Mouse (Mus musculus): ENCODE measurements around the gene Sgf29. TPM values are rescaled to one million over a fixed set of nuclear protein-coding genes. Genes with fewer than 3 reads are reported as not detected.

Gene Sgf29
- polyA plus RNA-seq, 1 experiment = 54.0 TPM

DNA sequence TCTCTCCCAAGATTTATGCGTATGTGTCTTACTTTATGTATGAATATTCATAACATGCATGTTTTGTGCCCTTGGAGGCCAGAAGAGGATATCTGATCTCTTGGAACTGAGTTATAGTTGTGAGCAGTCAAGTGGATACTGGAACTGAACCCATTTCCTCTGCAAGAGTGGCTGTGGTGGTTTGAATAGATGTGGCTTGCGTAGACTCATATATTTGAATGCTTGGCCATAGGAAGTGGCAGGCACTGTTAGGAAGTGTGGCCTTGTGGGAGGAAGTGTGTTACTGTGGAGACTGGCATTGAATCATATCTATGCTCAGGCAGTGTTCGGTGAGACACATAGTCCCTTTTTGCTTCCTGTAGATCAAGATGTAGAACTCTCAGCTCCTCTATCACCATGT lies 6.6 kb downstream of the Sgf29 start:
- Histone ChIP-seq H3K9ac (ENCODE audit: low read depth, poor library complexity, severe bottlenecking) (no peak overlapping the region), H3K27me3 (ENCODE audit: control insufficient read depth, insufficient read depth, low read length, poor library complexity, severe bottlenecking) (no peaks in the 10 kb centered on the region), H3K27ac (ENCODE audit: insufficient read depth, low read length) (no peak overlapping the region), H3K4me1 (ENCODE audit: control insufficient read depth, insufficient read depth, low read length) (no peaks in the 10 kb centered on the region), H3K36me3 (ENCODE audit: control insufficient read depth, insufficient read depth, low read length, poor library complexity, severe bottlenecking) (no peaks in the 10 kb centered on the region), H3K9me3 (replicated peaks; ENCODE audit: control insufficient read depth, insufficient read depth, low read length, poor library complexity, severe bottlenecking) (no peaks in the 10 kb centered on the region), H3K4me3 (ENCODE audit: low read depth, low read length) (no peak overlapping the region)
- TF ChIP-seq POLR2A (IDR thresholded peaks at IDR 0.05; ENCODE audit: insufficient read depth, low read length) = no peak
- no peak for TF ChIP-seq CTCF (IDR thresholded peaks at IDR 0.05; ENCODE audit: low read depth, low read length)
- no peak for TF ChIP-seq EP300 (IDR thresholded peaks at IDR 0.05; ENCODE audit: insufficient read depth, low read depth, low read length)

DNA sequence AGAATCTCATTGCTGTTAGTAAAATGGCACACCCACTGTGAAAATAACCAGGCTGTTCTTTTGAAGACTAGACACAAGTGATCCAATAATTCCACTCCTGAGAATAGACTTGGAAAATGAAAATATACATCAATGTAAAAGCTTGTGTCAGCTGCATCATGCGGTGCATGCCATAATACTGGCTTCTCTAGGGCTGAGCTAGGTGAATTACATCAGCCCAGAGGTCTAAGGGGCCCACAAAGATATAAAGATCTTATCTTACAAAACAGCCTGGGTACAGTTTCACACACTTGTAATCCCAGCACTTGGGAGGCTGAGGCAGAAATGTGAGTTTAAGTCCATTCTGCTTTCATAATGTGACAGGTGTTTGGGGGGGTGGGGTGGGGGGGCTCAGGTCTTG lies 8.4 kb downstream of the Sgf29 start:
- no peaks in the 10 kb centered on the region for H3K27me3 ChIP-seq (ENCODE audit: control insufficient read depth, insufficient read depth, low read length, poor library complexity, severe bottlenecking)
- H3K9ac ChIP-seq (ENCODE audit: low read depth, poor library complexity, severe bottlenecking) = no peak overlapping the region
- H3K4me3 ChIP-seq (ENCODE audit: low read depth, low read length) = no peak overlapping the region
- H3K9me3 ChIP-seq (replicated peaks; ENCODE audit: control insufficient read depth, insufficient read depth, low read length, poor library complexity, severe bottlenecking) = no peaks in the 10 kb centered on the region
- no peaks in the 10 kb centered on the region for H3K36me3 ChIP-seq (ENCODE audit: control insufficient read depth, insufficient read depth, low read length, poor library complexity, severe bottlenecking)
- TF ChIP-seq EP300 (IDR thresholded peaks at IDR 0.05; ENCODE audit: insufficient read depth, low read depth, low read length) (no peak), CTCF (IDR thresholded peaks at IDR 0.05; ENCODE audit: low read depth, low read length) (no peak), POLR2A (IDR thresholded peaks at IDR 0.05; ENCODE audit: insufficient read depth, low read length) (no peak)
- no peak overlapping the region for H3K27ac ChIP-seq (ENCODE audit: insufficient read depth, low read length)
- H3K4me1 ChIP-seq (ENCODE audit: control insufficient read depth, insufficient read depth, low read length) = no peaks in the 10 kb centered on the region

DNA sequence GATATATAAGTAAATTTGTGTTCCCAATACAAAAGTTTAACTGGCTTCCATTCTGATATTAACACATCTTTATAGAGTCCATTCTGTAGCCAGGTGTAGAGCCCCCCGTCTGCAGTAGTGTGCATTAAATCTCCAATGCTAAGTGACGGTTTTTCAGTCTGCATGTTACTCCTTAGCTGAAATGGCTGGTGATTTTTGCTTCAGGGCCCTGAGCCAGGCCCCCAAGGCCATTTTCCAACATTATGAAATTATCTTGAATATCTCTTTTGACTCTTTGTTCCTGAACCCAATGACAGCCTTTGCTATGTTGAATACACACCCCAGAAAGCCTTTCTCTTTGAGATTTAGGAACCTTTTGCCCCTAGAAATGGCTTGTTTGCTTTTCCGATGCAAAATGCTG lies 10.7 kb downstream of the Sgf29 start:
- Histone ChIP-seq H3K27me3 (ENCODE audit: control insufficient read depth, insufficient read depth, low read length, poor library complexity, severe bottlenecking) (no peaks in the 10 kb centered on the region), H3K36me3 (ENCODE audit: control insufficient read depth, insufficient read depth, low read length, poor library complexity, severe bottlenecking) (peaks cover 4% of the 10 kb centered on the region; the same call in 1 of the 2 replicates), H3K4me1 (ENCODE audit: control insufficient read depth, insufficient read depth, low read length) (no peaks in the 10 kb centered on the region), H3K27ac (ENCODE audit: insufficient read depth, low read length) (no peak overlapping the region), H3K9ac (ENCODE audit: low read depth, poor library complexity, severe bottlenecking) (no peak overlapping the region), H3K4me3 (ENCODE audit: low read depth, low read length) (no peak overlapping the region), H3K9me3 (replicated peaks; ENCODE audit: control insufficient read depth, insufficient read depth, low read length, poor library complexity, severe bottlenecking) (no peaks in the 10 kb centered on the region)
- TF ChIP-seq POLR2A (IDR thresholded peaks at IDR 0.05; ENCODE audit: insufficient read depth, low read length) = no peak
- no peak for TF ChIP-seq CTCF (IDR thresholded peaks at IDR 0.05; ENCODE audit: low read depth, low read length)
- no peak for TF ChIP-seq EP300 (IDR thresholded peaks at IDR 0.05; ENCODE audit: insufficient read depth, low read depth, low read length)

DNA sequence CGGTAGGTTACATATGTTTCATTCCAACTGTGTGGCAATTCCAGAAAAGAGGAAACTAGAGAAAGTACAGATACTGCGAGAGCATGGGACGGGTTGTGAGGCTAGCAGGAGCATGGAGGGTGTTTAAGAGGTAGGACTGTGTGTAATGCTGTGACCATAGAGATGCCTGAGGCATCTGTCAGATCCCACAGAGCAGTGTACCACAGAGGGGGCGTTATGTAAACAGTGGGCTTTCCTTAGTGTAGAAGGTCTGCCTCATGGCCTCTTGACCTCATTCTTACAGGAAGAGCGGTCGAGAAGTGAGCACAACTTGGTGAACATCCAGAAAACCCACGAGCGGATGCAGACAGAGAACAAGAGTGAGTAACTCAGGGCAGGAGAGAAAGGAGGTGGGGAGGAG lies 14.5 kb downstream of the Sgf29 start:
- no peaks in the 10 kb centered on the region for H3K27me3 ChIP-seq (ENCODE audit: control insufficient read depth, insufficient read depth, low read length, poor library complexity, severe bottlenecking)
- H3K27ac ChIP-seq (ENCODE audit: insufficient read depth, low read length) = no peak overlapping the region
- TF ChIP-seq POLR2A (IDR thresholded peaks at IDR 0.05; ENCODE audit: insufficient read depth, low read length) = no peak
- TF ChIP-seq CTCF (IDR thresholded peaks at IDR 0.05; ENCODE audit: low read depth, low read length) = no peak
- no peak for TF ChIP-seq EP300 (IDR thresholded peaks at IDR 0.05; ENCODE audit: insufficient read depth, low read depth, low read length)
- H3K9me3 ChIP-seq (replicated peaks; ENCODE audit: control insufficient read depth, insufficient read depth, low read length, poor library complexity, severe bottlenecking) = no peaks in the 10 kb centered on the region
- H3K36me3 ChIP-seq (ENCODE audit: control insufficient read depth, insufficient read depth, low read length, poor library complexity, severe bottlenecking) = peaks cover 10% of the 10 kb centered on the region
- H3K4me3 ChIP-seq (ENCODE audit: low read depth, low read length) = no peak overlapping the region
- H3K9ac ChIP-seq (ENCODE audit: low read depth, poor library complexity, severe bottlenecking) = no peak overlapping the region
- no peaks in the 10 kb centered on the region for H3K4me1 ChIP-seq (ENCODE audit: control insufficient read depth, insufficient read depth, low read length)

DNA sequence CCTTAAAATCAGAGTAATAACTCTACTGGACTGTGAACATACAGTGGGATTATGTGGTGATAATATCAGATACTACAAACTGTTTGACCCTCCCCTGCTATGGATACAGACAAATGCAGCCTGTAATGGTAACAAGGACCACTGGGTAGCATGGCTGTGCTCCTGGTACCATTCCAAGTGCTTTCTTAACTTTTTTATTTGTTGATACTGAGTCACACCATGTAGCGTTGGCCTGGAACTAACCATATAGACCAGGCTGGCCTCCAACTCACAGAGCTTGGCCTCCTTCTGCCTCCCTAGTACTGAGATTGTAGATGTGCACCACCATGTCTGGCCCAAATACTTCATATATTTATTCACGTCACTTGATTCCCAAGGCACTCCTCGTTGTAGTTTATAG lies 16.2 kb downstream of the Sgf29 start:
- TF ChIP-seq POLR2A (IDR thresholded peaks at IDR 0.05; ENCODE audit: insufficient read depth, low read length) (no peak), EP300 (IDR thresholded peaks at IDR 0.05; ENCODE audit: insufficient read depth, low read depth, low read length) (no peak), CTCF (IDR thresholded peaks at IDR 0.05; ENCODE audit: low read depth, low read length) (no peak)
- H3K27ac ChIP-seq (ENCODE audit: insufficient read depth, low read length) = no peak overlapping the region
- peaks cover 10% of the 10 kb centered on the region for H3K36me3 ChIP-seq (ENCODE audit: control insufficient read depth, insufficient read depth, low read length, poor library complexity, severe bottlenecking)
- no peaks in the 10 kb centered on the region for H3K4me1 ChIP-seq (ENCODE audit: control insufficient read depth, insufficient read depth, low read length)
- H3K9ac ChIP-seq (ENCODE audit: low read depth, poor library complexity, severe bottlenecking) = no peak overlapping the region
- no peaks in the 10 kb centered on the region for H3K27me3 ChIP-seq (ENCODE audit: control insufficient read depth, insufficient read depth, low read length, poor library complexity, severe bottlenecking)
- no peak overlapping the region for H3K4me3 ChIP-seq (ENCODE audit: low read depth, low read length)
- H3K9me3 ChIP-seq (replicated peaks; ENCODE audit: control insufficient read depth, insufficient read depth, low read length, poor library complexity, severe bottlenecking) = no peaks in the 10 kb centered on the region

DNA sequence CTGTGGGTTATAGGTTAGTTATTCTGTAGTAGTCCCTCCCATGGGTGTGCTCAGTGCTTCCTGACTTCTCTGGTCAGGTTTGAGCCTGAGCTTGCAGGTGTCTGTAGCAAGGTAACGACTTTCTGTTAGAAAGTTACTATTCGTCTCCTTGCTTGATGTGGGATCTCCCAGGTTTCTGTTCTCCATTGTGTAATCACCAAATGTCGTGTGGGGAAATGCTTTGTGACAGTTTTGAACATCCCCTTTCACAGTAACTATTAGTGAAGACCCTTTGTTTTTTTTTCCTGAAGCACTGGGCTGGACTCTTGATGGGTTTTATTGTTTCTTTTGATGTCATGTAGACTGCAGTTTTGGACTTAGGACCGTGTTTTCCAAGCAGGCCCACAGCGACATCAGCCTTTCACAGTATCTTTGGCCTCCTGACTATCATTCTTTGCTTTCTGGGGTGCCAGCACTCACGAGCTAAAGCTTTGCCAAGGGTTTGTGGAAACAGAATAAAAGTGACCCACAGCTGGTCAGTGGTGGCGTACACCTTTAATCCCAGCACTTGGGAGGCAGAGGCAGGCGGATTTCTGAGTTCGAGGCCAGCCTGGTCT lies 18.5 kb downstream of the Sgf29 start:
- TF ChIP-seq EP300 (IDR thresholded peaks at IDR 0.05; ENCODE audit: insufficient read depth, low read depth, low read length) (no peak), CTCF (IDR thresholded peaks at IDR 0.05; ENCODE audit: low read depth, low read length) (no peak)
- Histone ChIP-seq H3K9ac (ENCODE audit: low read depth, poor library complexity, severe bottlenecking) (no peak overlapping the region), H3K27ac (ENCODE audit: insufficient read depth, low read length) (no peak overlapping the region), H3K4me3 (ENCODE audit: low read depth, low read length) (no peak overlapping the region), H3K9me3 (replicated peaks; ENCODE audit: control insufficient read depth, insufficient read depth, low read length, poor library complexity, severe bottlenecking) (no peaks in the 10 kb centered on the region), H3K27me3 (ENCODE audit: control insufficient read depth, insufficient read depth, low read length, poor library complexity, severe bottlenecking) (no peaks in the 10 kb centered on the region), H3K36me3 (ENCODE audit: control insufficient read depth, insufficient read depth, low read length, poor library complexity, severe bottlenecking) (peaks cover 16% of the 10 kb centered on the region), H3K4me1 (ENCODE audit: control insufficient read depth, insufficient read depth, low read length) (no peaks in the 10 kb centered on the region)
